Mouse (Mus musculus): ENCODE data around the gene Agbl1. TPM values are rescaled to one million over a fixed set of nuclear protein-coding genes. Genes with fewer than 3 reads are reported as not detected.
"Not testable (repeated sequence)": the region's sequence is repeated elsewhere in the genome, so short reads cannot be mapped to it uniquely, and the experiment has no call there.

Agbl1 gene
- 1 to 10 TPM; 5.4 to 8.2 TPM for total RNA-seq (2021)
- long read RNA-seq, experiment 1, partial matches to known transcripts: 1 of 3 reads
- long read RNA-seq, experiment 1, other reads (novel, unspliced or antisense): 2 of 3 reads
- long read RNA-seq, experiment 2: 0 reads

GRCm38 (mm10) chr7:76229311-76229937 is at the start of gene Agbl1:
TSS of gene Agbl1 (plus strand) at chr7:76229887.
- DNase-seq: peak; percentile 34

GRCm38 (mm10) chr7:76185005-76185658 is 44.6 kb upstream of the Agbl1 start:
- DNase-seq: no peak

- no peak for DNase-seq
These were observed 44.0 kb upstream of the Agbl1 start for GRCm38 (mm10) chr7:76185681-76186121.

GRCm38 (mm10) chr7:76218546-76218945 is 11.1 kb upstream of the Agbl1 start:
- no peak for DNase-seq

- no peak for DNase-seq
These were observed 9.8 kb upstream of the Agbl1 start for GRCm38 (mm10) chr7:76219797-76220469.

GRCm38 (mm10) chr7:76222691-76223090 is 7.0 kb upstream of the Agbl1 start:
- DNase-seq: peak; percentile 8

- DNase-seq: no peak
These were observed 806 bp upstream of the Agbl1 start for GRCm38 (mm10) chr7:76228881-76229280.

GRCm38 (mm10) chr7:76234321-76234720 is 4.6 kb downstream of the Agbl1 start:
- no peak for DNase-seq

GRCm38 (mm10) chr7:76237497-76237896 is 7.8 kb downstream of the Agbl1 start:
- DNase-seq: no peak

GRCm38 (mm10) chr7:76244839-76245238 is 15.2 kb downstream of the Agbl1 start:
- DNase-seq: not testable (repeated sequence)

- DNase-seq: no peak
These were observed 45.4 kb downstream of the Agbl1 start for GRCm38 (mm10) chr7:76275061-76275460.

- DNase-seq: no peak
These were observed 53.1 kb downstream of the Agbl1 start for GRCm38 (mm10) chr7:76282831-76283230.

GRCm38 (mm10) chr7:76287531-76287930 is 57.8 kb downstream of the Agbl1 start:
- no peak for DNase-seq

GRCm38 (mm10) chr7:76321866-76322553 is 92.3 kb downstream of the Agbl1 start:
- no peak for DNase-seq

- DNase-seq: no peak
These were observed 96.4 kb downstream of the Agbl1 start for GRCm38 (mm10) chr7:76326091-76326490.

GRCm38 (mm10) chr7:76339308-76339707 is 109.6 kb downstream of the Agbl1 start:
- peak; percentile 6 for DNase-seq

GRCm38 (mm10) chr7:76341601-76342000 is 111.9 kb downstream of the Agbl1 start:
- no peak for DNase-seq

- peak; percentile 11 for DNase-seq
These were observed 123.8 kb downstream of the Agbl1 start for GRCm38 (mm10) chr7:76353469-76353868.

- peak; percentile 34 for DNase-seq
These were observed 124.8 kb downstream of the Agbl1 start for GRCm38 (mm10) chr7:76354510-76354909.

GRCm38 (mm10) chr7:76371269-76371668 is 141.6 kb downstream of the Agbl1 start:
- DNase-seq: no peak

- no peak for DNase-seq
These were observed 149.8 kb downstream of the Agbl1 start for GRCm38 (mm10) chr7:76379493-76379892.

- DNase-seq: no peak
These were observed 152.3 kb downstream of the Agbl1 start for GRCm38 (mm10) chr7:76381986-76382385.

GRCm38 (mm10) chr7:76389240-76389639 is 159.6 kb downstream of the Agbl1 start:
- DNase-seq: no peak
